Mouse (Mus musculus) midbrain, embryonic 15.5 days (tissue): Measurements from ENCODE around the gene Elovl3. TPM values are rescaled to one million over a fixed set of nuclear protein-coding genes. Genes with fewer than 3 reads are reported as not detected.
A peak's percentile ranks its signal among the peaks of the same experiment; 100 is the strongest.
"Not testable (repeated sequence)": the region's sequence is repeated elsewhere in the genome, so short reads cannot be mapped to it uniquely, and the experiment has no call there.

Experiments used
- ATAC-seq: fragments of 200-750 bp; cut with Nextera tagmentation; replicated peaks from 2 replicates; pipeline ENCODE4 v1.8.0; 2017; ENCODE audit warnings: moderate TSS enrichment
- H3K27ac ChIP-seq: fragments of 300-500 bp; sonication (generic); 2 replicates; pipeline ENCODE4 v1.5.1; 2015; ENCODE audit warnings: mild to moderate bottlenecking, inconsistent platforms
- H3K27me3 ChIP-seq: fragments of 300-500 bp; sonication (generic); replicated peaks from 2 replicates; pipeline ENCODE4 v1.6.1; 2015; ENCODE audit warnings: inconsistent platforms
- H3K36me3 ChIP-seq: fragments of 300-500 bp; sonication (generic); replicated peaks from 2 replicates; pipeline ENCODE4 v1.6.1; 2015; ENCODE audit warnings: inconsistent platforms
- H3K4me1 ChIP-seq: fragments of 300-500 bp; sonication (generic); 2 replicates; pipeline ENCODE4 v1.6.1; 2015; ENCODE audit warnings: inconsistent platforms
- H3K4me2 ChIP-seq: fragments of 300-500 bp; sonication (generic); 2 replicates; pipeline ENCODE4 v1.6.1; 2015; ENCODE audit warnings: inconsistent platforms, mild to moderate bottlenecking, moderate library complexity
- H3K4me3 ChIP-seq: fragments of 300-500 bp; sonication (generic); 2 replicates; pipeline ENCODE4 v1.5.1; 2015; ENCODE audit warnings: mild to moderate bottlenecking, inconsistent platforms
- H3K9ac ChIP-seq: fragments of 300-500 bp; sonication (generic); 2 replicates; pipeline ENCODE4 v1.6.1; 2015; ENCODE audit warnings: mild to moderate bottlenecking, inconsistent platforms
- H3K9me3 ChIP-seq: fragments of 300-500 bp; sonication (generic); 2 replicates; pipeline ENCODE4 v1.6.1; 2016; ENCODE audit warnings: inconsistent platforms
- WGBS: fragments of 180-500 bp; shearing (Covaris S2); methylation state at CpG from one replicate; pipeline ENCODE4 v1.1.7; 2015; ENCODE audit warnings: mixed read lengths; 5-methylcytosine and 5-hydroxymethylcytosine counted together
- polyA plus RNA-seq: library from polyadenylated mRNA; unstranded; fragments of >200 nt; fragmentation: Nextera tagmentation; extraction: Ambion mirVana; gene quantifications from 2 replicates; pipeline ENCODE4 v1.2.1, GENCODE M21; 2015

Gene Elovl3
- polyA plus RNA-seq, 1 experiment from 2014 or later = 0.49 TPM

GRCm38 (mm10) chr19:46140324-46140723 lies 8.6 kb downstream of the Elovl3 start:
- Histone ChIP-seq H3K4me1 (peaks cover 20% of the 10 kb centered on the region), H3K9ac (no peak overlapping the region), H3K4me3 (no peak overlapping the region), H3K27me3 (peaks cover 44% of the 10 kb centered on the region), H3K36me3 (no peaks in the 10 kb centered on the region), H3K27ac (no peak overlapping the region), H3K9me3 (no peaks in the 10 kb centered on the region), H3K4me2 (no peak overlapping the region)
- WGBS = 51% methylated on average over 2 of the region's 2 CpGs
- no peak for ATAC-seq

GRCm38 (mm10) chr19:46141091-46141490 lies 9.4 kb downstream of the Elovl3 start:
- H3K4me3 ChIP-seq = no peak overlapping the region
- no peaks in the 10 kb centered on the region for H3K36me3 ChIP-seq
- H3K4me2 ChIP-seq = no peak overlapping the region
- H3K27ac ChIP-seq = no peak overlapping the region
- no peaks in the 10 kb centered on the region for H3K9me3 ChIP-seq
- H3K27me3 ChIP-seq = peaks cover 50% of the 10 kb centered on the region
- H3K9ac ChIP-seq = no peak overlapping the region
- 8% methylated on average over 6 of the region's 6 CpGs for WGBS
- no peak for ATAC-seq
- peaks cover 12% of the 10 kb centered on the region for H3K4me1 ChIP-seq

DNA sequence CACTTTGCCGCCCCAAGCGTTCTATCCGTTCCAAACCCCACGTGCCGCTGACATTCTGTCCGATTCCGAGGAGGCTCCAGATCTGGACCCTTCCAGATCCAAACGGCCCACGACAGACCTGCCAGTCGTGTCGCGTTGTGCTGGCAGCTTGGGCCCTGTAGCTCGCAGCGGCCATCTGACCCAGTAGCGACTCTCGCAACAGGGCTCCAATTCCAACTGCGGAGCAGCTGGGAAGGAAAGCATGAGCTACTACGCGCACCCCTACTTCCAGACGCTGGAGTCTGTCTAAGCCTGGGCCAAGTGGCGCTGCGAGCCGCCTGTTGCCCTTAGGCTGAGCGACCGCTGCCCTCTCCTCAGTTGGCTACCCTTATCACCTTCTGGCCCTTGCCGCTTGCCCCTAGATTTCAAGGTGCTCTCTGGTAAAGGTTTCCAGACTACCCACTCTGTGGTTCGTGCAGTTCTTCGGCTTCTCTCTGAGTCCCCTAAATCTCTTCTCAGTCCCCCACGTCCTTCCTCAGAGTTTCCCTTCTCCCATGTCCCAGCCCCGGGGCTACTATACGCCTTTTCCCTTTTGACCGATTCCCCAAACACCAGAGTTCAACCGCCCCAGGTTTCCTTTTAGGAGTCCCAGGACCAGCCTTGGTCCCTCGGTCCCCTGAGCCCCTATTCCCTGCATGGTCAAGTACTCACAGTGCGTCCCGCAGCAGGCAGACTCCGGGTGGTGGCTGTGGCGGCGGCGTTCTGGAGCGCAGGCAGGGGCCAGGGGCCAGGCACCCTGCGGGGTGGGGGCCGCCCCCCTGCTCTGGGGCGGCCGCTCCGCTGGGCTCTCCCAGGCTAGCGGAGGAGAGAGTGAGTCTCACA lies 16.0 kb downstream of the Elovl3 start, which contains the start of gene Pitx3:
TSS of gene Pitx3 (minus strand) at position 816 of the 861 bp plus-strand sequence.
- no peak for ATAC-seq
- Histone ChIP-seq H3K4me2 (peak within 1 kb of the TSS; percentile 93), H3K27me3 (peaks cover 63% of the 10 kb centered on the region), H3K4me3 (peak within 1 kb of the TSS; percentile 44), H3K9ac (0 out of 2 replicates have a peak within 1 kb of the TSS, but pooled peaks have one; percentile 21), H3K4me1 (peaks cover 23% of the 10 kb centered on the region), H3K36me3 (no peaks in the 10 kb centered on the region), H3K27ac (no peak within 1 kb of the TSS), H3K9me3 (no peaks in the 10 kb centered on the region)
- under 1% methylated on average over 47 of the region's 47 CpGs for WGBS

- peak; percentile 31 for ATAC-seq
- H3K4me2 ChIP-seq = peak overlapping the region; percentile 93
Observed at GRCm38 (mm10) chr19:46148372-46148760, 16.7 kb downstream of the Elovl3 start.

GRCm38 (mm10) chr19:46149091-46149490 lies 17.4 kb downstream of the Elovl3 start:
- Histone ChIP-seq H3K36me3 (no peaks in the 10 kb centered on the region), H3K4me2 (peak overlapping the region; percentile 93; the same call in 1 of the 2 replicates), H3K9ac (no peak overlapping the region), H3K4me3 (peak overlapping the region; percentile 44), H3K9me3 (no peaks in the 10 kb centered on the region), H3K27me3 (peaks cover 59% of the 10 kb centered on the region), H3K27ac (no peak overlapping the region), H3K4me1 (peaks cover 36% of the 10 kb centered on the region)
- WGBS = 28% methylated on average over 12 of the region's 12 CpGs
- ATAC-seq = no peak

More at GRCm38 (mm10) chr19:46148372-46148760, 16.7 kb downstream of the Elovl3 start:
- Histone ChIP-seq H3K4me1 (peaks cover 28% of the 10 kb centered on the region), H3K9me3 (no peaks in the 10 kb centered on the region), H3K36me3 (no peaks in the 10 kb centered on the region), H3K4me3 (peak overlapping the region; percentile 44), H3K9ac (0 out of 2 replicates have a peak overlapping the region, but pooled peaks have one; percentile 14), H3K27me3 (peaks cover 60% of the 10 kb centered on the region), H3K27ac (no peak overlapping the region)
- 0% methylated on average over 27 of the region's 27 CpGs for WGBS

- Histone ChIP-seq H3K9me3 (no peaks in the 10 kb centered on the region), H3K4me1 (peaks cover 55% of the 10 kb centered on the region), H3K4me3 (peak within 1 kb of the TSS; percentile 89), H3K4me2 (peak within 1 kb of the TSS; percentile 78), H3K27me3 (peaks cover 36% of the 10 kb centered on the region), H3K27ac (peak within 1 kb of the TSS; percentile 79), H3K36me3 (no peaks in the 10 kb centered on the region), H3K9ac (peak within 1 kb of the TSS; percentile 64)
- peak; percentile 98 for ATAC-seq
- under 1% methylated on average over 37 of the region's 37 CpGs for WGBS
Observed at GRCm38 (mm10) chr19:46152127-46152803, 20.6 kb downstream of the Elovl3 start, which contains the start of gene Gbf1. TSS of gene Gbf1 (plus strand) at chr19:46152509.

- H3K9ac ChIP-seq = no peak overlapping the region
- 93% methylated on average over 3 of the region's 3 CpGs for WGBS
- H3K4me3 ChIP-seq = no peak overlapping the region
- H3K4me2 ChIP-seq = no peak overlapping the region
- H3K4me1 ChIP-seq = no peaks in the 10 kb centered on the region
- ATAC-seq = no peak
- no peaks in the 10 kb centered on the region for H3K27me3 ChIP-seq
- no peak overlapping the region for H3K27ac ChIP-seq
- H3K9me3 ChIP-seq = no peaks in the 10 kb centered on the region
- peaks cover 21% of the 10 kb centered on the region; the same call in 1 of the 2 replicates for H3K36me3 ChIP-seq
Observed at GRCm38 (mm10) chr19:46165950-46166349, 34.3 kb downstream of the Elovl3 start.

DNA sequence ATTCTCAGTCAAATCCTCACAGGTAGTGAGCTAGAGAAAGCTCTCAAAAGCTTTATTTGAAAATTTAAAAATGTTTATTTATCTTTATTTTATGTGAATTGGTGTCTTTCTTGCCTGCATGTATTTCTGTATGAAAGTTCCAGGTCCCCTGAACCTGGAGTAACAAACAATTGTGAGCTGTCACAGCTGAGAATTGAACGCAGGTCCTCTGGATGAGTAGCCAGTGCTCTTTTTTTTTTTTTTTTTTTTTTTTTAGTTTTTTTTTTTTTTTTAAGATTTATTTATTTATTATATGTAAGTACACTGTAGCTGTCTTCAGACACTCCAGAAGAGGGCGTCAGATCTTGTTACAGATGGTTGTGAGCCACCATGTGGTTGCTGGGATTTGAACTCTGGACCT lies 35.5 kb downstream of the Elovl3 start:
- H3K4me1 ChIP-seq, H3K9me3 ChIP-seq, ATAC-seq, H3K4me2 ChIP-seq, H3K27me3 ChIP-seq, H3K9ac ChIP-seq, H3K27ac ChIP-seq, H3K4me3 ChIP-seq: not testable (repeated sequence)
- 98% methylated on average over 2 of the region's 2 CpGs for WGBS
- H3K36me3 ChIP-seq = peaks cover 30% of the 10 kb centered on the region; the same call in 1 of the 2 replicates

DNA sequence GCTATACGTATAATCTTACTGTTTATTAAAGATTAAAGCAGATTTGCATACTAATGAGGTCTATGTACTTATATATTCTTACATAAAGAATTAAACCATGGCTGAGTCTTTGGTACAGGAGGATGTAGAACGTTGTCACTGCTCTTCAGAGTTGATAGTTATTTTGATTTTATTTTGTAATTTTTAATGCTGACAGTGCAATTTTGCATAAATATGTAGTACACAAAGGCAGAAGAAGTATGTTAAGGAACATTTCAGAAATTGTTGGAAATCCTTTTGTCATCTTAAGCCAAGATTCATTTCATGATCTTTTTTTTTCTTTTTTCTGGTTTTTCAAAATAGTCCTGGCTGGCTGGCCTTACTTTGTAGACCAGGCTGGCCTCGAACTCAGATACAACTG lies 37.7 kb downstream of the Elovl3 start:
- peaks cover 27% of the 10 kb centered on the region; the same call in 1 of the 2 replicates for H3K36me3 ChIP-seq
- no peaks in the 10 kb centered on the region for H3K4me1 ChIP-seq
- H3K9me3 ChIP-seq = no peaks in the 10 kb centered on the region
- H3K4me2 ChIP-seq = no peak overlapping the region
- no peak overlapping the region for H3K4me3 ChIP-seq
- no peak overlapping the region for H3K27ac ChIP-seq
- no peak overlapping the region for H3K9ac ChIP-seq
- 65% methylated on average over 3 of the region's 3 CpGs for whole genome bisulfite sequencing
- no peaks in the 10 kb centered on the region for H3K27me3 ChIP-seq
- ATAC-seq = no peak

GRCm38 (mm10) chr19:46169913-46170312 lies 38.2 kb downstream of the Elovl3 start:
- no peak overlapping the region for H3K4me3 ChIP-seq

GRCm38 (mm10) chr19:46172541-46172940 lies 40.8 kb downstream of the Elovl3 start:
- Histone ChIP-seq H3K36me3 (peaks cover 10% of the 10 kb centered on the region; the same call in 1 of the 2 replicates), H3K4me3 (no peak overlapping the region), H3K9me3 (no peaks in the 10 kb centered on the region), H3K27ac (no peak overlapping the region), H3K4me1 (no peaks in the 10 kb centered on the region), H3K27me3 (no peaks in the 10 kb centered on the region), H3K4me2 (no peak overlapping the region), H3K9ac (no peak overlapping the region)
- WGBS = 85% methylated on average over 5 of the region's 5 CpGs
- ATAC-seq = no peak

More at GRCm38 (mm10) chr19:46169913-46170312, 38.2 kb downstream of the Elovl3 start:
- H3K4me1 ChIP-seq = no peaks in the 10 kb centered on the region
- 61% methylated on average over 1 of the region's 1 CpGs for WGBS
- no peak for ATAC-seq
- no peaks in the 10 kb centered on the region for H3K27me3 ChIP-seq
- H3K4me2 ChIP-seq = no peak overlapping the region
- no peak overlapping the region for H3K9ac ChIP-seq
- H3K9me3 ChIP-seq = no peaks in the 10 kb centered on the region
- no peak overlapping the region for H3K27ac ChIP-seq
- H3K36me3 ChIP-seq = peaks cover 22% of the 10 kb centered on the region; the same call in 1 of the 2 replicates

DNA sequence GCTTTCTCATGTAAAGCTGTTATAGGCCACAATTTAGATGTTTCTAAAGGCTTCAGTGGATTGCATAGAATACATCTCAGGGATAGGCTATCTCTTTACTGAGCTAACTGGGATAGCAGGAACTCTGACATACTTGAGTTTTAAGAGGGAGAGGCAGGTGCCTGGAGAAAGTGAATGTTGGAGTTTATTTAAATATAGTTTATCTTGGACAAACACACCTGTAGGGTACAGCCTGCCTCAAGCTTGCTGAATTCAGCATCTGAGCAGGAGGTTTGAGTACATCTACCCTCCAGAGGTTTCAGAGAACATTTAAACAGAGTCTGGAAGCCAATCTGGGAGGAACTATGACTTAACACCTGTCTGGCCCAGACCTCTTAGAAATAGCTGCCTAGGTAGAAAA lies 43.5 kb downstream of the Elovl3 start:
- H3K9ac ChIP-seq = no peak overlapping the region
- no peak overlapping the region for H3K4me2 ChIP-seq
- H3K4me3 ChIP-seq = no peak overlapping the region
- H3K36me3 ChIP-seq = peaks cover 10% of the 10 kb centered on the region; the same call in 1 of the 2 replicates
- no peaks in the 10 kb centered on the region; the same call in 1 of the 2 replicates for H3K4me1 ChIP-seq
- H3K27ac ChIP-seq = no peak overlapping the region
- no peaks in the 10 kb centered on the region for H3K9me3 ChIP-seq
- H3K27me3 ChIP-seq = no peaks in the 10 kb centered on the region
- no peak for ATAC-seq
